Mouse (Mus musculus) testis, adult 2 months (tissue): Measurements from ENCODE around the gene Gpc6.

Experiments
- CTCF ChIP-seq: fragments of 200-500 bp; IDR thresholded peaks from 2 replicates; pipeline ENCODE4 v1.5.1; 2012; ENCODE audit warnings: low read depth, mild to moderate bottlenecking, inconsistent platforms, low read length, moderate library complexity; ENCODE audit not compliant: control insufficient read depth, insufficient read depth, insufficient replicate concordance
- POLR2A ChIP-seq: fragments of 200-500 bp; IDR thresholded peaks from 2 replicates; pipeline ENCODE4 v1.6.1; 2012; ENCODE audit warnings: low read depth, mild to moderate bottlenecking, inconsistent platforms, low read length, moderate library complexity; ENCODE audit not compliant: control insufficient read depth

DNA sequence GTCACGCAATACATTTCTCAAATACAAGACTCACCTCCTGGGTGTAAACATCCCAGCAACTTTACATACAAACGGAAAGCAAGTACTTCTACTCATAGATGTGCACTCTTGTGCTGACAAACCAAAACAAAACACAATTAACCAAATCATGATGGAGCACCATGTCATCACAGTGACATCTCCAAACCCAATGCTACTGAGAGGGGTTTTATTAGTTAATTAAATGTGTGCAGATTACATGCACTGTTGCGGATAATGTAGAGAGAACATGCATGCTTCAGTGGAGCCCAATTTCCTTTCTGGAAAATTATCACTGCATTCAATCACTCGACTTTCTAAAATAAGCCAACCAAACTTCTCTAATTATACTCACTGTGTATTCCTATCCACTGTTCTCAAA, 109.0 kb downstream of the Gpc6 start:
- TF ChIP-seq CTCF (no peak), POLR2A (no peak)
